Mouse (Mus musculus): ENCODE results near the gene Rad51b. TPM values are rescaled to one million over a fixed set of nuclear protein-coding genes. Genes with fewer than 3 reads are reported as not detected.

Rad51b gene
- polyA plus RNA-seq, 1 experiment from 2014 or later, result 8.0 TPM

- no peaks in the 10 kb centered on the region for H3K27me3 ChIP-seq
- H3K9me3 ChIP-seq, result no peaks in the 10 kb centered on the region
- WGBS, result 81% methylated on average over 1 of the region's 1 CpGs
- H3K4me1 ChIP-seq (replicated peaks), result peaks cover 24% of the 10 kb centered on the region
- H3K4me3 ChIP-seq (replicated peaks), result no peak overlapping the region
- ATAC-seq (ENCODE audit: insufficient number of reproducible peaks, insufficient read depth, low FRiP score, low TSS enrichment, low read depth), result no peak
- no peak overlapping the region for H3K27ac ChIP-seq
- no peak overlapping the region for H3K4me2 ChIP-seq
- no peak overlapping the region for H3K9ac ChIP-seq (replicated peaks)
- H3K36me3 ChIP-seq, result no peaks in the 10 kb centered on the region
Observed at GRCm38 (mm10) chr12:79623308-79623707, 326.2 kb downstream of the Rad51b start.

DNA sequence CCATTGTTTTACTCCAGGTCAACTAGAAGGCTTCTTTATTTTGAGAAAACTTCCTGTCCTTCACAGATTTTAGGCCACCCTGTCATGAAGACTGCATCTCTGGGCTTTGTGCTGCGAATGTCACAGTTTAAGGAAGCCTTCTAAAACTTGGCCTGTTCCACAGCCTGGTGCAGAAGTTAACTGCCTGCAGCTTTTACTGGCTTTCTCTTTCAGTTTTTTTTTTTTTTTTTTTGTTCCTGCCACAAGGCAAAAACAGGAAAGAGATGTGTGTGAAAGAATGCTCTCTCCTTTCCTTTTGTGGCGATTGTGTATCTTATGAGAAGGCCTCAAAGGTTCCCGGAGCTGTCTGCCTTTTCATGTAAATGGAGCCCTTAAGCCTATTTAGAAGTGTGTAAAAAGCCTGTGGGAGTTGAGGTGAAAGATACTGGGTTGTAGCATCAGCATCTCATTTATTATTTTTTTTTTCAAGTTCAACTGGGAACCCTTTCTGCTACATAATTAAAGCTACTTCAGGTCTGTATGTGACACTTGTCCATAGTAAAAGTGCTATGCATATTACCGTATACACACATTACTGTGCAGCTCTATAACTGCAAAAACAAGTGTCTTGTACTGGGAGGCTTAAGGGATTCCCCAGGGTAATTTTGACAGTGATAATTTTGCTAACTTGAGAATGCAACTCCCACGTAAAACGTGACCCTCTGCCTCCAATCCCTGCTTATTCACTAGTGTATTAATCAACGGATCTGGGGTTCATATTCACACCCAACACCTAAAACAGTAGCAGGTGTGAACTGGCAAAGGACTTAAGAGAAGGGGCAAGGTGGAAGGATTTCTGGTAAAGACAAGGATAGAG lies 328.8 kb downstream of the Rad51b start:
- no peak for ATAC-seq (ENCODE audit: insufficient number of reproducible peaks, insufficient read depth, low FRiP score, low TSS enrichment, low read depth)
- WGBS, result 36% methylated on average over 7 of the region's 7 CpGs
- Histone ChIP-seq H3K27ac (peak overlapping the region; percentile 53; the same call in 1 of the 2 replicates), H3K36me3 (no peaks in the 10 kb centered on the region), H3K4me1 (replicated peaks) (peaks cover 20% of the 10 kb centered on the region), H3K4me2 (no peak overlapping the region), H3K9ac (replicated peaks) (no peak overlapping the region), H3K4me3 (replicated peaks) (no peak overlapping the region), H3K9me3 (no peaks in the 10 kb centered on the region), H3K27me3 (no peaks in the 10 kb centered on the region)

GRCm38 (mm10) chr12:79626555-79627080 lies 329.5 kb downstream of the Rad51b start:
- WGBS, result 60% methylated on average over 4 of the region's 4 CpGs
- Histone ChIP-seq H3K4me1 (replicated peaks) (peaks cover 17% of the 10 kb centered on the region), H3K4me3 (replicated peaks) (no peak overlapping the region), H3K27me3 (no peaks in the 10 kb centered on the region), H3K9ac (replicated peaks) (no peak overlapping the region), H3K27ac (peak overlapping the region; percentile 53; the same call in 1 of the 2 replicates), H3K4me2 (no peak overlapping the region), H3K36me3 (no peaks in the 10 kb centered on the region), H3K9me3 (no peaks in the 10 kb centered on the region)
- ATAC-seq (ENCODE audit: insufficient number of reproducible peaks, insufficient read depth, low FRiP score, low TSS enrichment, low read depth), result no peak

- no peak overlapping the region for H3K9ac ChIP-seq (replicated peaks)
- no peak for ATAC-seq (ENCODE audit: insufficient number of reproducible peaks, insufficient read depth, low FRiP score, low TSS enrichment, low read depth)
- H3K4me1 ChIP-seq (replicated peaks), result peaks cover 17% of the 10 kb centered on the region
- 0 out of 2 replicates have a peak overlapping the region, but pooled peaks have one; percentile 18 for H3K27ac ChIP-seq
- no peak overlapping the region for H3K4me2 ChIP-seq
- no peaks in the 10 kb centered on the region for H3K9me3 ChIP-seq
- H3K4me3 ChIP-seq (replicated peaks), result no peak overlapping the region
- H3K36me3 ChIP-seq, result no peaks in the 10 kb centered on the region
- no peaks in the 10 kb centered on the region for H3K27me3 ChIP-seq
- WGBS, result 66% methylated on average over 4 of the region's 4 CpGs
Observed at GRCm38 (mm10) chr12:79627351-79628120, 330.5 kb downstream of the Rad51b start.

DNA sequence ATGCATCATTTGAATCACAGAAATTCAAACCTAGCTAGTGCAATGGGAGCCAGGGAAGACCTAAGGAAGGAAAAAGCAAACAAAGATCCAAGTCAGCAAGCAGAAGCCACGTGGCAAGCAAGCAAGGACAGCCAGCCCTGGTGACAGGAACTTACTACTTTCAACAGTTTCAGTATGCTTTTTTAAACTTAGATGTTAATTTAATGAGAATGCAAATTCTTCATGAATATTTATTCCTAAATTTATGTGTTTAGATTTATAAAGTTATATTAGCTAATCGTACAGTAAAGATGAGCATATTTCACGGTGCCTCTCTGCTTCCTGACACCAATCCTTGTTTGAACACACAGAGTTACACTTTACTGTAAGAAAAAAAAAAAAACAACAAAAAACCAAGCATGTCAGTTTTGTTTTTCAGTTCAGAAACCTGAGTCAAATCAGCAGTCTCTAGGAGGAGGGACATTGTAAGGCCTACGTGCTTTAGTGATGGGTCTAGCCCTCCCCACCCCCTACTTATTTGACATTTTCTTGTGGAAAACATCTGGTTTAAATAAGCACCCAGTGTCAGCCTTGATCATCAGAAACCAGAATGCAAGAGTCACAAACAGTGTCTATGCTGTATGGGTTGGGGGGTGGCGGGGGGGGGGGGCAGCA lies 331.2 kb downstream of the Rad51b start:
- H3K9ac ChIP-seq (replicated peaks), result no peak overlapping the region
- no peak for ATAC-seq (ENCODE audit: insufficient number of reproducible peaks, insufficient read depth, low FRiP score, low TSS enrichment, low read depth)
- 54% methylated on average over 5 of the region's 5 CpGs for WGBS
- H3K36me3 ChIP-seq, result no peaks in the 10 kb centered on the region
- H3K27ac ChIP-seq, result no peak overlapping the region
- H3K4me2 ChIP-seq, result no peak overlapping the region
- H3K9me3 ChIP-seq, result no peaks in the 10 kb centered on the region
- H3K4me3 ChIP-seq (replicated peaks), result no peak overlapping the region
- H3K27me3 ChIP-seq, result no peaks in the 10 kb centered on the region
- peaks cover 17% of the 10 kb centered on the region for H3K4me1 ChIP-seq (replicated peaks)

- 86% methylated on average over 7 of the region's 7 CpGs for WGBS
- no peaks in the 10 kb centered on the region for H3K27me3 ChIP-seq
- no peak overlapping the region for H3K27ac ChIP-seq
- H3K4me2 ChIP-seq, result no peak overlapping the region
- H3K9me3 ChIP-seq, result no peaks in the 10 kb centered on the region
- H3K4me1 ChIP-seq (replicated peaks), result peaks cover 19% of the 10 kb centered on the region
- H3K9ac ChIP-seq (replicated peaks), result no peak overlapping the region
- no peak overlapping the region for H3K4me3 ChIP-seq (replicated peaks)
- no peaks in the 10 kb centered on the region for H3K36me3 ChIP-seq
- ATAC-seq (ENCODE audit: insufficient number of reproducible peaks, insufficient read depth, low FRiP score, low TSS enrichment, low read depth), result no peak
Observed at GRCm38 (mm10) chr12:79629945-79630850, 333.1 kb downstream of the Rad51b start.

DNA sequence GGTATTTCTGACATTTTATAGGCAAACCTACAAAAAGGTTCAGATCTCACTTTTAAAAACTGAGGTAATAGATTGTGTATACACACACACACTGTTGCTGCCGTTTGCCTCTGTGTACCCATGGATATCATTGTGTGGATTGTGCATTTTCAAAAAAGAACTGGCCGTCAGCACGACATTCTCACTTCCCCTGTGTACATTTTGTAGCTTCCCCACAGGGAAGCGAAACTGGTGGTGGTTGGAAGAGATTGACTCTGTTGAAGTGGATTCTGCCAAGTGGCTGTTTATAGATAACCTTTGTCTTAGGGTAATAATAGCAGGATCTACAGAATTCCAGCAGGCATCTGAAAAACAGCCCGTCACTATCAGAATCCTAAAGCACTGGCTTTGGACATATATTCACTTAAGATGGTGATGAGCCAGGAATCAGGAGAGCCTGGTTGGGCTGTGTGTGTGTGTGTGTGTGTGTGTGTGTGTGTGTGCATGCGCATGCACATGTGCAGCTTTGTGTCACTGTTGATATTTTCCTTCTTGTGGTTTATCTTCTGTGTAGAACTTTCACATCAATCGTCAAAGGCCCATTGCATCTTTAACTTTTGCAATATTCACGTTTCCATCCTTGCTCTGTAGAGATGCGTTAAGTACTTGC lies 336.5 kb downstream of the Rad51b start:
- no peak overlapping the region for H3K4me3 ChIP-seq (replicated peaks)
- no peak for ATAC-seq (ENCODE audit: insufficient number of reproducible peaks, insufficient read depth, low FRiP score, low TSS enrichment, low read depth)

DNA sequence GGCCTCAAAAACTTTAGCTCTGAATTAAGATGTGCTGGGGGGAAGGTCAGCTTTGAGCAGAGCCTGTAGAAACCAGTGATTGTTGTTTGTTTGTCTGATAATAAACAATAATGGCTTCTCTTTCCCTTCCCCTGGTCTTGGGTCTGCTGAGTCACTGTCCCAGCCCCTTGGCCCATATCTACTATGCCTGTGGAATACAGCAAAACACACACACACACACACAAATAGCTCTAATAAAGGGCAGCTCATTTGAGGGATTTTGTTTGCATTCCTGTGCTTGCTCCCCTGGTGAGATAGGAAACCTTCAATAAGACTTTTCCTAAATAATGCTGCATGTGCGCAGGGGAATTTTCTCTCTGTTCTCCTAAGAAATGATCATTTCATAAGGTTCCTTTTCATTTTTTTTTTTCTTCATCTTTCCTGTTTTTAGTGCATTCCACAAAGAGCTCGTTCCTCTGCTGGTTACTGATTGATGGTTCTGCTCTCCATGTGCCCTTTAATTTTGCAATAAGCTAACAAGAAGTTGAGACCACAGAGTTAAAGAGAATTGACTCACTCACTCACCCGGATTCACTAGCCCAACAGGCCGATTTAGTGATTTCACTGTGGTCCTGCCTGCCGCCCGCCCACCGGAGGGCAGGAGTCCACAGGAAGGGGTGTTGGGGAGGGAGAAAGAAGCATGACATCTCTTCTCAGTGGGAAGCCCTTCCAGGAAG lies 344.6 kb downstream of the Rad51b start:
- Histone ChIP-seq H3K27ac (no peak overlapping the region), H3K9me3 (no peaks in the 10 kb centered on the region), H3K27me3 (no peaks in the 10 kb centered on the region), H3K4me2 (no peak overlapping the region), H3K4me1 (replicated peaks) (peaks cover 12% of the 10 kb centered on the region), H3K9ac (replicated peaks) (no peak overlapping the region), H3K36me3 (no peaks in the 10 kb centered on the region), H3K4me3 (replicated peaks) (no peak overlapping the region)
- no peak for ATAC-seq (ENCODE audit: insufficient number of reproducible peaks, insufficient read depth, low FRiP score, low TSS enrichment, low read depth)
- 47% methylated on average over 7 of the region's 7 CpGs for WGBS

More for the DNA sequence above, 336.5 kb downstream of the Rad51b start:
- WGBS, result 85% methylated on average over 9 of the region's 9 CpGs
- Histone ChIP-seq H3K27me3 (no peaks in the 10 kb centered on the region), H3K4me1 (replicated peaks) (0 out of 2 replicates have a peak, but pooled peaks cover 4% of the 10 kb centered on the region), H3K36me3 (no peaks in the 10 kb centered on the region), H3K9me3 (no peaks in the 10 kb centered on the region), H3K27ac (no peak overlapping the region), H3K9ac (replicated peaks) (no peak overlapping the region), H3K4me2 (no peak overlapping the region)

DNA sequence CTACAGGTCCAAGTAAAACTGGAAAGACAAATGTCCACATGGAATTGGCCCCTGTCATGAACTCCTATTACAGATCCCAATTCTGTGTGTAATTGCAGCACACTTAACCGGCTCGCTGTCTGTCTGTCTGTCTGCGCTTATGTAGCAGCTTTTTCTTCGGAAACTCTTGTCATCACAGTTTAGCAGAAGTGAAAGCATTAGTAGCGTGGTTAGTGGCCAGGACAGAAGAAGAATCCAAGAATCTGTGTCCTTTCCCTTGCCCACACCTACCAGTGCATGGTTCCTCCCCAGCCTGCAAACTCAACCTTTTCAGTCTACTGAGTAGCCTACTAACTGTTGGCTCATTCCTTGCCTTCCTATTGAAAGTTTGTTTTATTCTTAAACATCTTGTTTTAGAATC lies 345.6 kb downstream of the Rad51b start:
- H3K4me2 ChIP-seq, result no peak overlapping the region
- 99% methylated on average over 5 of the region's 5 CpGs for WGBS

More for the DNA sequence above, 345.6 kb downstream of the Rad51b start:
- Histone ChIP-seq H3K4me1 (replicated peaks) (peaks cover 12% of the 10 kb centered on the region), H3K4me3 (replicated peaks) (no peak overlapping the region), H3K9me3 (no peaks in the 10 kb centered on the region), H3K36me3 (no peaks in the 10 kb centered on the region), H3K27ac (no peak overlapping the region), H3K9ac (replicated peaks) (no peak overlapping the region), H3K27me3 (no peaks in the 10 kb centered on the region)
- ATAC-seq (ENCODE audit: insufficient number of reproducible peaks, insufficient read depth, low FRiP score, low TSS enrichment, low read depth), result no peak
